Mouse (Mus musculus) forebrain, embryonic 15.5 days (tissue): ENCODE measurements at regions not wholly inside any gene's neighbourhood (a gene's known extent, or its start where the extent isn't known, plus 50 kb on each side); places are given as distances from the start of the nearest gene placed in this dataset.
"Not testable (repeated sequence)": the region's sequence is repeated elsewhere in the genome, so short reads cannot be mapped to it uniquely, and the experiment has no call there.

ENCODE experiments used
- ATAC-seq: fragments of 200-750 bp; cut with Nextera tagmentation; replicated peaks from 2 replicates; pipeline ENCODE4 v1.8.0; 2017; ENCODE audit warnings: mild to moderate bottlenecking, moderate TSS enrichment, moderate library complexity
- H3K27ac ChIP-seq: fragments of 300-500 bp; sonication (generic); replicated peaks from 2 replicates; pipeline ENCODE4 v1.5.1; 2015; ENCODE audit warnings: mild to moderate bottlenecking, inconsistent platforms
- H3K27me3 ChIP-seq: fragments of 300-500 bp; sonication (generic); 2 replicates; pipeline ENCODE4 v1.6.1; 2015; ENCODE audit warnings: inconsistent platforms
- H3K36me3 ChIP-seq: fragments of 300-500 bp; sonication (generic); 2 replicates; pipeline ENCODE4 v1.6.1; 2015; ENCODE audit warnings: mild to moderate bottlenecking, inconsistent platforms
- H3K4me1 ChIP-seq: fragments of 300-500 bp; sonication (generic); 2 replicates; pipeline ENCODE4 v1.6.1; 2015; ENCODE audit warnings: inconsistent platforms
- H3K4me2 ChIP-seq: fragments of 300-500 bp; sonication (generic); replicated peaks from 2 replicates; pipeline ENCODE4 v1.6.1; 2015; ENCODE audit warnings: mild to moderate bottlenecking, inconsistent platforms
- H3K4me3 ChIP-seq: fragments of 300-500 bp; sonication (generic); 2 replicates; pipeline ENCODE4 v1.5.1; 2015; ENCODE audit warnings: mild to moderate bottlenecking, inconsistent platforms
- H3K9ac ChIP-seq: fragments of 300-500 bp; sonication (generic); replicated peaks from 2 replicates; pipeline ENCODE4 v1.6.1; 2015; ENCODE audit warnings: mild to moderate bottlenecking, inconsistent platforms
- H3K9me3 ChIP-seq: fragments of 300-500 bp; sonication (generic); 2 replicates; pipeline ENCODE4 v1.6.1; 2016; ENCODE audit warnings: inconsistent platforms
- WGBS: fragments of 180-500 bp; shearing (Covaris S2); methylation state at CpG from one replicate; pipeline ENCODE4 v1.1.7; 2015; ENCODE audit warnings: mixed read lengths; 5-methylcytosine and 5-hydroxymethylcytosine counted together

DNA sequence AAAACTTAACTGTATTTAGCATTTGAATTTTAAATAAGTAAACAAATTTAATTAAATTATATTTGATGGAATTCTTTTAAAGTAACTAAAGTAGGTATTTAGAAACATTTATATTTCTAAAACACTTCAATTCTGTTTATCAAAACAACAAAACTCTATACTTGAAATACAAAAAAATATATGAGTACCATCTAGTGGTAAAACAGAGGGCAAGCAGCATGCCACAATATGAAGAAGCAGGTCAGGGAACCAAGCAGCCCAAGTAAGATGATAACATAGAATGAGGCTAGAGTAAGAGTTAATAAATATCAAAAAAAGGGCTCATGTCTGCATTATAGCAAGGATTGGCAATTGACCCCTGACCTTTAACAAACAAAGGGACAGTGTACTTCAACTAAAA is 639.7 kb downstream of the Cdh10 start:
- no peak for ATAC-seq
- no peak overlapping the region for H3K4me2 ChIP-seq

DNA sequence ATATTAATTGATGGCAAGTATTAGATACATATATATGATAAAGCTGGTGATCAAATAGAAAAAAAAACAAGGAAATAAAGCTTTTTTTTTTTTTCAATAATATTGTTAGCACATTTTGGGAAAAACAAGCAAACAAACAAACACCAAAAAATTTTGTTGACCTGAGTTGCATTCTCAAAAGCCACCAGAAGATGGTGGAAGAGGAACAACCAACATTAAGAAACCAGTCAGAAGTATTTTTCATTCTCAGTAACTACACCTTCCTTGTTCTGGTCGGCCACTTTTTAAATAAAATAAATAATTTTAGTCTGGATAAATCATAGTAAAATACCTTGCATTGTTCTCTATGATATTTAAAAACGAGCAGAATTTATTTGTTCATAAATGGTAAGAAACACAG is 654.8 kb downstream of the Cdh10 start:
- no peak overlapping the region for H3K9ac ChIP-seq
- H3K36me3 ChIP-seq: no peaks in the 10 kb centered on the region
- no peak overlapping the region for H3K4me3 ChIP-seq
- H3K27ac ChIP-seq: no peak overlapping the region
- whole genome bisulfite sequencing: 25% methylated on average over 2 of the region's 2 CpGs
- no peaks in the 10 kb centered on the region for H3K4me1 ChIP-seq
- no peak for ATAC-seq
- no peak overlapping the region for H3K4me2 ChIP-seq
- H3K27me3 ChIP-seq: no peaks in the 10 kb centered on the region
- H3K9me3 ChIP-seq: no peaks in the 10 kb centered on the region

More for the DNA sequence above, 639.7 kb downstream of the Cdh10 start:
- H3K9ac ChIP-seq: no peak overlapping the region
- no peaks in the 10 kb centered on the region for H3K9me3 ChIP-seq
- H3K27me3 ChIP-seq: no peaks in the 10 kb centered on the region
- H3K4me1 ChIP-seq: no peaks in the 10 kb centered on the region
- no peaks in the 10 kb centered on the region for H3K36me3 ChIP-seq
- no peak overlapping the region for H3K4me3 ChIP-seq
- H3K27ac ChIP-seq: no peak overlapping the region

DNA sequence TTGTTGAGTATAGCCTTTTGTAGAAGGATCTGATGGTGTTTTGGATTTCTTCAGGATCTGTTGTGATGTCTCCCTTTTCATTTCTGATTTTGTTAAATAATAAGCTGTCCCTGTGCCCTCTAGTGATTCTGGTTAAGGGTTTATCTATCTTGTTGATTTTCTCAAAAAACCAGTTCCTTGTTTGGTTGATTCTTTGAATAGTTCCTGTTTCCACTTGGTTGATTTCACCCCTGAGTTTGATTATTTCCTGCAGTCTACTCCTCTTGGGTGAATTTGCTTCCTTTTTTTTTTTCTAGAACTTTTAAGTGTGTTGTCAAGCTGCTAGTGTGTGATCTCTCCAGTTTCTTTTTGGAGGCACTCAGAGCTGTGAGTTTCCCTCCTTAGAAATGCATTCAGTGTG is 674.8 kb downstream of the Cdh10 start:
- H3K9ac ChIP-seq, H3K9me3 ChIP-seq, H3K27ac ChIP-seq, H3K27me3 ChIP-seq, ATAC-seq, H3K4me3 ChIP-seq, H3K36me3 ChIP-seq, H3K4me2 ChIP-seq, H3K4me1 ChIP-seq: not testable (repeated sequence)

DNA sequence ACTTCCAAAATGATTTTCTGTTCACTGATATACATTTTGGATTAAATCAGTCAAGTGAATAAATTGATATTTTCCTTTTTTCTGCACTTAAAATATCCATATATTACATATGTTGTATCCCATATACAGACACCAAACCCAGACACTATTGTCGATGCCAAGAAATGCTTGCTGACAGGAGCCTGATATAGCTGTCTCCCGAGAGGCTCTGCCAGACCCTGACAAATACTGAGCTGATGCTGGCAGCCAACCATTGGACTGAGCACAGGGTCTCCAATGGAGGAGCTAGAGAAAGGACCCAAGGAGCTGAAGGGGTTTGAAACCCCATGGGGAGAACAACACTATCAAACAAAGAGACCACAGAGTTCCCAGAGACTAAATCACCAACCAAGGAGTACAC is 700.6 kb downstream of the Cdh10 start:
- Histone ChIP-seq H3K9me3 (no peaks in the 10 kb centered on the region), H3K27ac (no peak overlapping the region), H3K9ac (no peak overlapping the region), H3K4me2 (no peak overlapping the region), H3K27me3 (no peaks in the 10 kb centered on the region), H3K36me3 (no peaks in the 10 kb centered on the region), H3K4me1 (no peaks in the 10 kb centered on the region), H3K4me3 (no peak overlapping the region)
- ATAC-seq: no peak; the same call in 1 of the 2 replicates
- 77% methylated on average over 2 of the region's 2 CpGs for WGBS

DNA sequence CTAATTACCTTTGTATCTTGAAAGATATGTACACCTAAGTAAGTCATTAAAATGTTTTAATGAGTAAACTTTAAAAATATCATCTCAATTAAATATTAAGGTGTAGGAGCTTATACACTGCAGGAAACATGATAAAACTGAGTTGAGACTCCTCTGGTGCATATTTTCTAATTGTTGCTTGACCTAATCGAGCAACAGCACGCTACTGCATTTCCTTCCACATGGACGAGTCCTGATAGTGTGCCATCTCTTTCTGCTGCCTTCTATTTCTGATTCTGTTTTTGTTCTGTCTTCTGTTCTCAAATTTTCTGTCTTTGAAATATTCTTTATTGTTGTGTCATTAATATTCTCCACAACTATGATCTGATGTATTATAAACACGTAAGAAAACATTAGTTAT is 721.9 kb downstream of the Cdh10 start:
- Histone ChIP-seq H3K9ac (no peak overlapping the region), H3K27me3 (no peaks in the 10 kb centered on the region), H3K4me1 (no peaks in the 10 kb centered on the region), H3K36me3 (no peaks in the 10 kb centered on the region), H3K4me3 (no peak overlapping the region), H3K4me2 (no peak overlapping the region), H3K27ac (no peak overlapping the region), H3K9me3 (no peaks in the 10 kb centered on the region)
- 78% methylated on average over 4 of the region's 4 CpGs for WGBS
- ATAC-seq: no peak

DNA sequence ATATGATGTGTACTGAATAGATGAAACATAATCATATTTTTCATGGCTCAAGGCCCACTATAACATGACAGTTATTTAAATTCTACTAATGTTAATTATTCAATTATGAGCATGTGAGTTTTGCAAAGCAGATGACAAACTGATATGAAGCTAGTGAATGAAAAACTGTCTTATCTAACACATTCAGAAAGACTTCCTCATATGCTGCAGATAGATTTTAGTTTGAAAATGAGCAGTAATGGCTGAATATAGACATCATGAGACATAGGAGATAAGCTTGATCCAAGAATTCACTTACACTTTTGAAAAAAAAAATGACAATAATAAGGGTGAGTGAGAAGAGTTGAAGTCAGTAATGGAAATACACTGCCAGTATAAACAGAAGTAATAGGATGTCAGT is 731.0 kb downstream of the Cdh10 start:
- Histone ChIP-seq H3K36me3 (no peaks in the 10 kb centered on the region), H3K4me2 (no peak overlapping the region), H3K4me1 (no peaks in the 10 kb centered on the region), H3K27ac (no peak overlapping the region), H3K27me3 (no peaks in the 10 kb centered on the region), H3K9me3 (no peaks in the 10 kb centered on the region), H3K4me3 (no peak overlapping the region), H3K9ac (no peak overlapping the region)
- ATAC-seq: no peak

DNA sequence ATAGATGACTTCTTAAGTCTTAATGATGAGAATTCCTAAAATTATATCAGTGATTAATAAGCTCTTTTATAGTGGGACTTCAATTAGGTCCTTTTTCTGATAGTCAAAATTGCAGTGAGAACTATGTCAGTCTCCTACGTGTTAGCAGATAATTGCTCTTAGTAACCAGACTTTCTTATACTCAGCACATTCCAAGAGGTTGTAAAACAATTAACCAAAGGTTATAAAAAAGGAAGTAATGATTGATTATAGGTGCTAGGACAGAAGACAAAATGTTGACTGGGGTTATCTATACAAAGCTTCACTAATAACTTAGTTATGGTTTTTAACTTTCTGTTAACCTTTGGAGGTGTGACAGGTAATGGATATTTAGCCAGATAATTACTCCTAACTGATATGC is 766.0 kb downstream of the Cdh10 start:
- no peak overlapping the region for H3K4me3 ChIP-seq
- H3K9me3 ChIP-seq: no peaks in the 10 kb centered on the region
- H3K4me1 ChIP-seq: no peaks in the 10 kb centered on the region
- H3K4me2 ChIP-seq: no peak overlapping the region
- no peaks in the 10 kb centered on the region for H3K27me3 ChIP-seq
- H3K36me3 ChIP-seq: no peaks in the 10 kb centered on the region
- no peak for ATAC-seq
- no peak overlapping the region for H3K9ac ChIP-seq
- WGBS: 72% methylated on average over 1 of the region's 1 CpGs
- no peak overlapping the region for H3K27ac ChIP-seq

DNA sequence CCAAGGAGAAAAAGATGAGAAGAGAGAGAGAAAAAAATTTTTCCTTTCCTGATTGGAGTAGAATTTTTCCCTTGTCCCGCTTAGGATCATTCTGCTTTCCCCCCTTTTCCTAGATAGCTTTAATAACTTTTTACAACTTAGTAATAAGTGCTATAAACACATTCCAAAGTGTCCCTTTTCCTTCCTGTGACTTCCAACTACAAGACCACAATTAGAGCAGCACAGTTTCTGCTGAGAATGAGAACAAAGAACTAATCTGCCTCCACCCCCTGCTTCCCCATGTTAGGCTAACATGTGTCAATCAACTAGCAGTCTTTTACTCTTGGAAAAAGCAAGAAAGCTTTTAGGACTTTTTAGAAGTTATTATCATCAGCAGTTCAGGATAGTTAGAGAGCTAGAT is 766.5 kb downstream of the Cdh10 start:
- Histone ChIP-seq H3K9me3 (no peaks in the 10 kb centered on the region), H3K4me1 (no peaks in the 10 kb centered on the region), H3K4me2 (no peak overlapping the region), H3K36me3 (no peaks in the 10 kb centered on the region), H3K27ac (no peak overlapping the region), H3K9ac (no peak overlapping the region), H3K4me3 (no peak overlapping the region), H3K27me3 (no peaks in the 10 kb centered on the region)
- ATAC-seq: no peak
- WGBS: 81% methylated on average over 1 of the region's 1 CpGs

DNA sequence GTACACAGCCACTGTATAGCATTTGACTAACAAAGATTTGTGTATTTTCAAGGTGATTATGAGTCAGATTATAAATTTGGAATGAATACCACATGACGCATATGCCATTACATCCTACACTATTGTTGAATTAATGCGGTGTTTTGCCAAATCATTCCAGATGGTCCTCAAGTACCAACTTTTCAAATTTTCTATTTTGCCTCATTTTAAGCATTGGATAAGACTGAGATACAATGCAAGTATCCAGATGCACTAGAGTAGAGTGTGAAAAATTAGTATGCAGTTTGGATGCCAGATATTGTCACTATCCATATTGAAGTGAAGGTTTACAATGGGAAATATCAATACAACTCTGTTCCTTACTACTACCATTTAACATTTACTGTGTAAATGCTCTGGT is 775.0 kb downstream of the Cdh10 start:
- Histone ChIP-seq H3K4me3 (no peak overlapping the region), H3K9me3 (no peaks in the 10 kb centered on the region), H3K4me2 (no peak overlapping the region), H3K27me3 (no peaks in the 10 kb centered on the region), H3K9ac (no peak overlapping the region), H3K36me3 (no peaks in the 10 kb centered on the region), H3K4me1 (no peaks in the 10 kb centered on the region), H3K27ac (no peak overlapping the region)
- ATAC-seq: peak; percentile 60; the same call in 1 of the 2 replicates
- WGBS: 72% methylated on average over 2 of the region's 2 CpGs

DNA sequence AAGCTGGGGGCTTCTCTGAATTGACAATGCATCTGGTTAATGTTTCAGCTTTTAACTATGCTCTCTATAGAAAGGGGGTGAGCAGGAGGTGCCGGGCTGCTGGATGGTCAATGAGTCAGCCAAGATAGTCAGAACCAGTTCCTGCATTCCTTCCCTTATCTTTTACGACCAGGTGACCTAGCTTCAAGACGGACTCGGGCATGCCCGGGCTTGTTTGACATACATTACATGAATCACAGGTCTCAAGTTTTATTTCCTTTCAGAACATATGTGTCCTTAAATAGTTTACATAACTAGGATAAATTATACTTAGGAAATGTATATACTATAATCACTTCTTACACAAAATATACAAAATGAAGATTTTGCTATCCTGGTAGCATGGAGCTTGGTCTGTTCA is 803.6 kb downstream of the Cdh10 start:
- H3K4me1 ChIP-seq, H3K4me3 ChIP-seq, H3K4me2 ChIP-seq, H3K36me3 ChIP-seq, H3K9ac ChIP-seq, H3K27ac ChIP-seq, H3K9me3 ChIP-seq, ATAC-seq, H3K27me3 ChIP-seq: not testable (repeated sequence)
- WGBS: 98% methylated on average over 5 of the region's 5 CpGs

DNA sequence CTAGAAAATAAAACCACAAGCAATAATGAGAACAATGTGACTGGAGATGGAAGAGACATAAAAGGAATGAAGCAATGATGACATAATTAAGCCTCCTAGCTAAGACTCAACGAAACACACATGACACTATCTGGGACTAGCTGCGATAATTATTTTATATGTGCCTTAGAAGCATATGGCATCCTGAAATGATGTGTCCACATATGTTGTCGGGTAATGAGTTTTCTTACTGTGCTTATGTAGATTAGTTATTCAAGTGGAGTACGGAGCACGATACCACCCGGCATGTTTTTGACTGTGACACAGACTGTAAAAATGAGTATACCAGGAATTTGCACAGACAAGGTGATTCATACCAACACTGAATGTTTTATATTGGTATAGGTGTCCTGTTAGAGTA is 781.7 kb upstream of the Cdh12 start:
- Histone ChIP-seq H3K9ac (no peak overlapping the region), H3K4me1 (no peaks in the 10 kb centered on the region), H3K27ac (no peak overlapping the region), H3K9me3 (no peaks in the 10 kb centered on the region), H3K27me3 (no peaks in the 10 kb centered on the region), H3K4me3 (no peak overlapping the region), H3K4me2 (no peak overlapping the region), H3K36me3 (no peaks in the 10 kb centered on the region)
- ATAC-seq: peak; percentile 93
- WGBS: 62% methylated on average over 6 of the region's 6 CpGs

DNA sequence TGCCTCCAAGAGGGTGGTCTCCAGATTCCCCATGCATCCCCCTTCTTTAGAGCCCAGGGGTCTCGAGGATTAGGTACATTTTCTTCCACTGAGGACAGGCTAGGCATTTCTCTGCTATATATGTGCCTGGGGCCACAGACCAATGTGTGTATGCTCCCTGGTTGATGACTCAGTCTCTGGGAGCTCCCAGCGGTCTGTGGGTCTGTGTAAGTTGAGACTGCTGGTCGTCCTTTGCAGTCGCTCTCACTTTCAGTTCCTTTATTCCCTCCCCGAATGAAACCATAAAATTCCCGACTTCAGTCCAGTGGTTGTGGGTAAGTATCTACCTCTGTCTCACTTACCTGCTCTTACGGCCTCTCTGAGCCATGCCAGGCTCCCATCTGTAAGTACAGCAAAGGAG is 773.5 kb upstream of the Cdh12 start:
- Histone ChIP-seq H3K36me3 (no peaks in the 10 kb centered on the region), H3K4me3 (no peak overlapping the region), H3K27ac (no peak overlapping the region), H3K27me3 (no peaks in the 10 kb centered on the region), H3K4me2 (no peak overlapping the region), H3K9me3 (no peaks in the 10 kb centered on the region), H3K4me1 (no peaks in the 10 kb centered on the region), H3K9ac (no peak overlapping the region)
- no peak for ATAC-seq
- WGBS: 76% methylated on average over 7 of the region's 7 CpGs

DNA sequence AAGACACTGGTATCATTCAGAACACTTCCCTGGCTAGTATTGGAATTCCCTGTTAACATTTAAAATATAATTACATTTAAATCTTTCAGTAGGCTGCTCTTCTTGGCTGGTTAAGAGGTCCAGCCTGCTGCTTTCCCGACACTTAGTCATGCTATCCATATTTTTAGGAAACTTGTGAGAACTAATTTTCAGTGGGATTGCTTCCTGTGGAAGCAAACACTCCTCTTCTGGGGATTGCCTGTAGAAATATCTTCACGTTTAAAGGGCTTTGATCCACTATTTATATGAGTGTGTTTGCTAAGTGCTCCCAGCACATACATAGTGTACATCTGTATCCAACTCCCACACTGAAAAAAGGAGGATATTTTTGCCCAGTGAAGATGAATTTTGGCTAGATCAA is 761.8 kb upstream of the Cdh12 start:
- H3K36me3 ChIP-seq: no peaks in the 10 kb centered on the region
- H3K9ac ChIP-seq: no peak overlapping the region
- ATAC-seq: no peak
- H3K9me3 ChIP-seq: no peaks in the 10 kb centered on the region
- no peak overlapping the region for H3K27ac ChIP-seq
- WGBS: 71% methylated on average over 2 of the region's 2 CpGs
- H3K4me3 ChIP-seq: no peak overlapping the region
- H3K4me2 ChIP-seq: no peak overlapping the region
- no peaks in the 10 kb centered on the region for H3K4me1 ChIP-seq
- no peaks in the 10 kb centered on the region for H3K27me3 ChIP-seq

DNA sequence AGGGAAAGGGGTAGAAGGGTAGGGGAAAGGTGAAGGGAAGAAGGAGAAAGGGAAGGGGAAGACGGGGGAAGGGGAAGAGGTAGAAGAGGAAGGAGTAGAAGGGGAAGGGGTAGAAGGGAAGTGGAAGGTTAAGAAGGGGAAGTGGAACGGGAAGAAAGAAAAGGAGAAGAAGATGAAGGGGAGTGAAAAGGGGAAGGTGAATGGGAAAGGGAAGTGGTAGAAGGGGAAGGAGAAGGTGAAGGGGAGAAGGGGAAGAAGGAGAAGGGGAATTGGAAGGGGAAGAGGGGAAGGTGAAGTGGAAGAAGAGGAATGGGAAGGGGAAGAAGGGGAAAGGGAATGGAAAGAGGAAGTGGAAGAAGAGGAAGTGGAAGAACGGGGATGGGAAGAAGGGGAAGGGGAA is 737.3 kb upstream of the Cdh12 start:
- H3K36me3 ChIP-seq: no peaks in the 10 kb centered on the region
- no peak for ATAC-seq
- H3K4me2 ChIP-seq: no peak overlapping the region
- H3K4me3 ChIP-seq: no peak overlapping the region
- no peaks in the 10 kb centered on the region for H3K4me1 ChIP-seq
- no peaks in the 10 kb centered on the region for H3K27me3 ChIP-seq
- no peak overlapping the region for H3K9ac ChIP-seq
- H3K27ac ChIP-seq: no peak overlapping the region
- 80% methylated on average over 3 of the region's 3 CpGs for WGBS
- no peaks in the 10 kb centered on the region for H3K9me3 ChIP-seq
